Comparison of ENCODE assay signal across 8 mouse cellular contexts in the genomic region with DNA sequence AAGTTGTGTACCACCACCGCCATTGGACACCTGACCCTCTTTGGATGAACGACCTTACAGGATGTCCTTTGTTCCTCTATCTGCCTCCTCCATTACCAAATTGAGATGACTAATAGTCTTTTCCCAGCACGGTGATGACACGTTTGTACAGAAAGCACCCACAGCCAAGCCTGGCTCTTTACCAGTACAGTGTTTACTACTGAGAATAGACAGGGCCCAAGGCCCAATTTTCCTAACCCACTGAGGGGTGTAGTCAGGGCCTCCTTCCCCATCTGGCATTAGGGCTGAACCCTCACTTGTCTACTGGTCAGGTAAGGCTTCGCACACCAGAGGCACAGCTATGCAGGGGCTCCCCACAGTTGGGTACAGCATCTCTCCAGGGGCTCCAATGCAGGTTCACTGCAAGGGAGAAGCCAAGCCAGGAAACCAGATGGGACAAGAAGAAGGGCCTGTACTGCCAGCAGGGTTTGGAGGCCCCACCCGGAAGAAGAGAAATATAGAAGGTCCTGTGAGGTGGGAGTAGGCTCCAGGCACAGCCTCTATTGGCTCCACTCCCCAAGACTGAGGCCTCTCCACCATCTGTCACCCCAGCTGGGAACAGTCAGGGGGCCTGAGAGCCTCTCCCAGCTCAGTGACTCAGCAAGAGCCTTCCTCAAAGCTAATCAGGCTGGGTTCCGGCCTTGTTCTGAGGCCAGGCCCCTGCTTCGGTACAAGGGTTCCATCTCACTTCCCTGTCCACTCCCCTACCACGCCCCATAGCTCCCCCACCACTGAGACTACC. TPM values are rescaled to one million over a fixed set of nuclear protein-coding genes. Genes with fewer than 3 reads are reported as not detected.
A peak's percentile ranks its signal among the peaks of the same experiment; 100 is the strongest.
DNase-seq lines count a peak whose midpoint lies in the region; ATAC-seq and TF ChIP-seq lines count a peak whose summit lies in the region.

No protein-coding gene starts in this region.

- TF ChIP-seq RAD21 in CH12.LX (IDR thresholded peaks at IDR 0.05; ENCODE audit: low read depth, low read length), result no peak

- peaks cover 3 to 28% of the 10 kb centered on the region in 2 experiments for H3K36me3 ChIP-seq in CH12.LX (replicated peaks in 1 of 2; ENCODE audit: control insufficient read depth in 1 of 2, insufficient read depth in 1 of 2, low read length in 1 of 2)
- peaks cover 15% of the 10 kb centered on the region for H3K36me3 ChIP-seq in embryonic facial prominence, embryonic 14.5 days (ENCODE audit: control insufficient read depth, insufficient read depth, low read length)
- peaks cover 12% of the 10 kb centered on the region for H3K36me3 ChIP-seq in heart, embryonic 10.5 days
- H3K36me3 ChIP-seq in kidney, embryonic 15.5 days, result peaks cover 15% of the 10 kb centered on the region
- no peaks in the 10 kb centered on the region for H3K36me3 ChIP-seq in myocyte (ENCODE audit: control insufficient read depth, insufficient read depth)

- WGBS in embryonic facial prominence, embryonic 14.5 days, result 77% methylated on average over 7 of the region's 9 CpGs
- 36% methylated on average over 9 of the region's 9 CpGs for WGBS in heart, embryonic 10.5 days
- 43% methylated on average over 9 of the region's 9 CpGs for WGBS in kidney, embryonic 15.5 days

- TF ChIP-seq POLR2A in CH12.LX (IDR thresholded peaks at IDR 0.05; ENCODE audit: low read depth, low read length) (peak; percentile 60), myocyte (IDR thresholded peaks at IDR 0.05; ENCODE audit: insufficient read length, low read depth) (peak; percentile 31)

- peak overlapping the region; percentile 20 for H3ac ChIP-seq in myocyte (ENCODE audit: control insufficient read depth, insufficient read length)

- peaks cover 30 to 88% of the 10 kb centered on the region in 2 experiments for H3K4me1 ChIP-seq in CH12.LX (ENCODE audit: control insufficient read depth in 1 of 2, insufficient read depth in 2 of 2)
- H3K4me1 ChIP-seq in embryonic facial prominence, embryonic 14.5 days (ENCODE audit: control insufficient read depth, insufficient read depth, low read length), result no peaks in the 10 kb centered on the region
- peaks cover 27% of the 10 kb centered on the region for H3K4me1 ChIP-seq in heart, embryonic 10.5 days
- peaks cover 25% of the 10 kb centered on the region for H3K4me1 ChIP-seq in kidney, embryonic 15.5 days

- in situ Hi-C loops in CH12.LX (cut with MboI; ENCODE audit: low pct_ligation_motif_present, low pct_unique_long_range_greater_than_20kb, low sequenced_read_pairs), result no loop called here

- H3K27me3 ChIP-seq in CH12.LX (replicated peaks), result no peaks in the 10 kb centered on the region
- no peaks in the 10 kb centered on the region for H3K27me3 ChIP-seq in embryonic facial prominence, embryonic 14.5 days (replicated peaks; ENCODE audit: control insufficient read depth, insufficient read depth, low read length)
- H3K27me3 ChIP-seq in heart, embryonic 10.5 days (ENCODE audit: insufficient read depth, poor library complexity, severe bottlenecking), result no peaks in the 10 kb centered on the region
- no peaks in the 10 kb centered on the region for H3K27me3 ChIP-seq in kidney, embryonic 15.5 days
- H3K27me3 ChIP-seq in myocyte (ENCODE audit: control insufficient read depth, insufficient read depth, insufficient read length), result no peaks in the 10 kb centered on the region

- H3K4me2 ChIP-seq in CH12.LX (ENCODE audit: insufficient read depth, low read depth, poor library complexity, severe bottlenecking) (0 out of 2 replicates have a peak overlapping the region, but pooled peaks have one; percentile 10), myocyte (ENCODE audit: low read depth) (peak overlapping the region; percentile 69)
- no peak overlapping the region for H3K4me2 ChIP-seq in embryonic facial prominence, embryonic 14.5 days (ENCODE audit: low read depth, low read length)
- no peak overlapping the region; the same call in 1 of the 2 replicates for H3K4me2 ChIP-seq in kidney, embryonic 15.5 days

- peak overlapping the region; percentile 71 for H3K27ac ChIP-seq in CH12.LX (ENCODE audit: insufficient read depth, low read depth)
- H3K27ac ChIP-seq in embryonic facial prominence, embryonic 14.5 days (replicated peaks; ENCODE audit: low read depth, low read length), result peak overlapping the region; percentile 48; the same call in 1 of the 2 replicates
- peak overlapping the region; percentile 57 for H3K27ac ChIP-seq in heart, embryonic 10.5 days
- peak overlapping the region; percentile 89 for H3K27ac ChIP-seq in kidney, embryonic 15.5 days

- DNase-seq in CH12.LX (ENCODE audit: extremely low read depth) (peak; percentile 86), liver (peak; percentile 86)
- DNase-seq in adrenal gland, postnatal 10 days, result peak; percentile 72
- DNase-seq in embryonic facial prominence, embryonic 14.5 days (ENCODE audit: low spot score), result peak; percentile 73
- DNase-seq in heart, embryonic 10.5 days (ENCODE audit: low spot score), result peak; percentile 93

- ATAC-seq in embryonic facial prominence, embryonic 14.5 days (ENCODE audit: low read depth), result peak; percentile 73
- peak; percentile 87 for ATAC-seq in kidney, embryonic 15.5 days (replicated peaks; ENCODE audit: low FRiP score)
- ATAC-seq in activated CD4-positive, CD25-positive, alpha-beta regulatory T cell, adult 4 months, result no peak

- H3K9me3 ChIP-seq in CH12.LX (replicated peaks; ENCODE audit: low read length), result no peaks in the 10 kb centered on the region
- H3K9me3 ChIP-seq in embryonic facial prominence, embryonic 14.5 days (ENCODE audit: control insufficient read depth, low read length), result no peaks in the 10 kb centered on the region
- no peaks in the 10 kb centered on the region for H3K9me3 ChIP-seq in heart, embryonic 10.5 days
- no peaks in the 10 kb centered on the region for H3K9me3 ChIP-seq in kidney, embryonic 15.5 days (replicated peaks)

- TF ChIP-seq EP300 in CH12.LX (IDR thresholded peaks at IDR 0.05; ENCODE audit: low read length), result 0 out of 2 replicates have a peak, but pooled peaks have one; percentile 39

- peak overlapping the region; percentile 53 for H3K9ac ChIP-seq in CH12.LX (ENCODE audit: insufficient read depth, low read depth)
- H3K9ac ChIP-seq in embryonic facial prominence, embryonic 14.5 days (ENCODE audit: low read depth, low read length), result no peak overlapping the region
- H3K9ac ChIP-seq in kidney, embryonic 15.5 days, result peak overlapping the region; percentile 37; the same call in 1 of the 2 replicates

- TF ChIP-seq CTCF in CH12.LX (conservative IDR thresholded peaks at IDR 0.05 in 1 of 2, IDR thresholded peaks at IDR 0.05 in 1 of 2; ENCODE audit: low read depth in 2 of 2, low read length in 2 of 2), result no peak

- H3K4me3 ChIP-seq in CH12.LX (replicated peaks in 1 of 3; ENCODE audit: low read depth in 2 of 3, low read length in 2 of 3, poor library complexity in 1 of 3), result peak overlapping the region in 2 of 3 experiments; percentile 5 to 12
- no peak overlapping the region for H3K4me3 ChIP-seq in embryonic facial prominence, embryonic 14.5 days (ENCODE audit: low read depth, low read length)
- H3K4me3 ChIP-seq in heart, embryonic 10.5 days, result no peak overlapping the region
- no peak overlapping the region for H3K4me3 ChIP-seq in kidney, embryonic 15.5 days (replicated peaks)
- no peak overlapping the region for H3K4me3 ChIP-seq in myocyte

- dilution Hi-C loops in CH12.LX (cut with MboI; ENCODE audit: extremely low pct_ligation_motif_present, extremely low pct_unique_long_range_greater_than_20kb, low sequenced_read_pairs), result no loop called here

- H3K79me2 ChIP-seq in CH12.LX (replicated peaks; ENCODE audit: control insufficient read depth, extremely low read depth, insufficient read depth, poor library complexity, severe bottlenecking) (peaks cover 7% of the 10 kb centered on the region), myocyte (ENCODE audit: control insufficient read depth, insufficient read depth) (peaks cover 25% of the 10 kb centered on the region)

RNA-seq across cellular contexts. Expression of a gene that starts 6.0 kb away (rescaled TPM):
- 42.1 and 52.1 TPM in 2 replicates for total RNA-seq in CH12.LX (2012; rRNA removed)
- total RNA-seq in CH12.LX (2014; rRNA removed), result 33.3 and 35.5 TPM in 2 replicates
- polyA plus RNA-seq in CH12.LX (2012; ENCODE audit: insufficient read length, low read depth), result 53.7 and 63.5 TPM in 2 replicates
- total RNA-seq in adrenal gland, postnatal 10 days (2021), result 10 to 100 TPM; 55.7 to 60.9 TPM
- 9.5 and 9.9 TPM in 2 replicates for polyA plus RNA-seq in embryonic facial prominence, embryonic 14.5 days (2014; fragmentation: Nextera tagmentation; extraction: Ambion mirVana)
- 8.4 and 9.9 TPM in 2 replicates for polyA plus RNA-seq in heart, embryonic 10.5 days (2016; fragmentation: Nextera tagmentation; extraction: Ambion mirVana)
- polyA plus RNA-seq in kidney, embryonic 15.5 days (2015; fragmentation: Nextera tagmentation; extraction: Ambion mirVana), result 15.3 and 16.8 TPM in 2 replicates
- 111 TPM for polyA plus RNA-seq in myocyte (2012; fragmentation: generic; extraction: Trizol)
- polyA plus RNA-seq in activated CD4-positive, CD25-positive, alpha-beta regulatory T cell, adult 4 months (2017; shearing (Covaris generic)), result 10 to 100 TPM; 12.5 to 18.3 TPM

RNA-seq across cellular contexts. Expression of a gene that starts 7.9 kb away (rescaled TPM):
- total RNA-seq in CH12.LX (2012; rRNA removed) (0.25 and 0.30 TPM in 2 replicates), CH12.LX (2014; rRNA removed) (not detected in 2 replicates)
- polyA plus RNA-seq in CH12.LX (2012; ENCODE audit: insufficient read length, low read depth) (2.8 and 6.6 TPM in 2 replicates), myocyte (2012; fragmentation: generic; extraction: Trizol) (0.95 TPM)
- total RNA-seq in adrenal gland, postnatal 10 days (2021), result not detected
- polyA plus RNA-seq in embryonic facial prominence, embryonic 14.5 days (2014; fragmentation: Nextera tagmentation; extraction: Ambion mirVana), result 0.39 TPM in 1 of 2 replicates, not detected in the other
- polyA plus RNA-seq in heart, embryonic 10.5 days (2016; fragmentation: Nextera tagmentation; extraction: Ambion mirVana), result 0.41 TPM in 1 of 2 replicates, not detected in the other
- polyA plus RNA-seq in kidney, embryonic 15.5 days (2015; fragmentation: Nextera tagmentation; extraction: Ambion mirVana), result 0.45 TPM in 1 of 2 replicates, not detected in the other
- not detected for polyA plus RNA-seq in activated CD4-positive, CD25-positive, alpha-beta regulatory T cell, adult 4 months (2017; shearing (Covaris generic))

RNA-seq across cellular contexts. Expression of a gene that starts 8.7 kb away (rescaled TPM):
- 56.9 and 60.0 TPM in 2 replicates for total RNA-seq in CH12.LX (2012; rRNA removed)
- total RNA-seq in CH12.LX (2014; rRNA removed), result 12.0 and 24.9 TPM in 2 replicates
- polyA plus RNA-seq in CH12.LX (2012; ENCODE audit: insufficient read length, low read depth), result 69.4 and 71.3 TPM in 2 replicates
- 10 to 100 TPM; 10.1 to 19.1 TPM for total RNA-seq in adrenal gland, postnatal 10 days (2021)
- polyA plus RNA-seq in embryonic facial prominence, embryonic 14.5 days (2014; fragmentation: Nextera tagmentation; extraction: Ambion mirVana), result 12.8 and 30.5 TPM in 2 replicates
- polyA plus RNA-seq in heart, embryonic 10.5 days (2016; fragmentation: Nextera tagmentation; extraction: Ambion mirVana), result 64.1 and 99.6 TPM in 2 replicates
- polyA plus RNA-seq in kidney, embryonic 15.5 days (2015; fragmentation: Nextera tagmentation; extraction: Ambion mirVana), result 44.8 and 59.5 TPM in 2 replicates
- polyA plus RNA-seq in myocyte (2012; fragmentation: generic; extraction: Trizol), result 8.1 TPM
- 10 to 100 TPM; 39.6 to 56.7 TPM for polyA plus RNA-seq in activated CD4-positive, CD25-positive, alpha-beta regulatory T cell, adult 4 months (2017; shearing (Covaris generic))

RNA-seq across cellular contexts. Expression of a gene that starts 12.5 kb away (rescaled TPM):
- total RNA-seq in CH12.LX (2012; rRNA removed) (13.2 and 16.0 TPM in 2 replicates), CH12.LX (2014; rRNA removed) (37.1 and 45.1 TPM in 2 replicates)
- polyA plus RNA-seq in CH12.LX (2012; ENCODE audit: insufficient read length, low read depth) (6.1 and 14.9 TPM in 2 replicates), myocyte (2012; fragmentation: generic; extraction: Trizol) (37.7 TPM)
- total RNA-seq in adrenal gland, postnatal 10 days (2021), result 10 to 100 TPM; 17.7 to 22.5 TPM
- polyA plus RNA-seq in embryonic facial prominence, embryonic 14.5 days (2014; fragmentation: Nextera tagmentation; extraction: Ambion mirVana), result 53.5 and 66.6 TPM in 2 replicates
- polyA plus RNA-seq in heart, embryonic 10.5 days (2016; fragmentation: Nextera tagmentation; extraction: Ambion mirVana), result 20.6 and 46.6 TPM in 2 replicates
- 52.6 and 61.2 TPM in 2 replicates for polyA plus RNA-seq in kidney, embryonic 15.5 days (2015; fragmentation: Nextera tagmentation; extraction: Ambion mirVana)
- polyA plus RNA-seq in activated CD4-positive, CD25-positive, alpha-beta regulatory T cell, adult 4 months (2017; shearing (Covaris generic)), result 10 to 100 TPM; 26.4 to 31.8 TPM

RNA-seq across cellular contexts. Expression of a gene that starts 12.6 kb away (rescaled TPM):
- total RNA-seq in CH12.LX (2012; rRNA removed), result not detected in 2 replicates
- 0.09 TPM in 1 of 2 replicates, not detected in the other for total RNA-seq in CH12.LX (2014; rRNA removed)
- 1.2 TPM in 2 replicates for polyA plus RNA-seq in CH12.LX (2012; ENCODE audit: insufficient read length, low read depth)
- total RNA-seq in adrenal gland, postnatal 10 days (2021), result 1 to 10 TPM; 3.1 to 5.8 TPM
- polyA plus RNA-seq in embryonic facial prominence, embryonic 14.5 days (2014; fragmentation: Nextera tagmentation; extraction: Ambion mirVana), result 19.5 and 21.6 TPM in 2 replicates
- polyA plus RNA-seq in heart, embryonic 10.5 days (2016; fragmentation: Nextera tagmentation; extraction: Ambion mirVana), result 2.4 and 3.2 TPM in 2 replicates
- polyA plus RNA-seq in kidney, embryonic 15.5 days (2015; fragmentation: Nextera tagmentation; extraction: Ambion mirVana), result 5.4 and 7.2 TPM in 2 replicates
- not detected for polyA plus RNA-seq in myocyte (2012; fragmentation: generic; extraction: Trizol)
- 1 to 10 TPM in 1 of 2 experiments, not detected in 1; 2.1 TPM for polyA plus RNA-seq in activated CD4-positive, CD25-positive, alpha-beta regulatory T cell, adult 4 months (2017; shearing (Covaris generic))

Comparison
In these comparisons a context has a peak if more than half of its experiments do, and no peak if none do; other contexts are left out.
1. H3K4me2 ChIP-seq: peak in CH12.LX (single experiment) and myocyte (single experiment); none in embryonic facial prominence, embryonic 14.5 days (single experiment) and kidney, embryonic 15.5 days (single experiment).
2. H3K4me3 ChIP-seq: peak in CH12.LX (2 of 3); none in embryonic facial prominence, embryonic 14.5 days (single experiment), heart, embryonic 10.5 days (single experiment), kidney, embryonic 15.5 days (single experiment) and myocyte (single experiment).
3. Peak in every context shown above with its lines, with median percentiles within 50 percentile points of each other: DNase-seq and H3K27ac ChIP-seq.